Mouse (Mus musculus): Measurements from ENCODE around the gene Klc4. TPM values are rescaled to one million over a fixed set of nuclear protein-coding genes. Genes with fewer than 3 reads are reported as not detected.

Klc4 gene
- total RNA-seq, 1 experiment = 17.8 TPM

DNA sequence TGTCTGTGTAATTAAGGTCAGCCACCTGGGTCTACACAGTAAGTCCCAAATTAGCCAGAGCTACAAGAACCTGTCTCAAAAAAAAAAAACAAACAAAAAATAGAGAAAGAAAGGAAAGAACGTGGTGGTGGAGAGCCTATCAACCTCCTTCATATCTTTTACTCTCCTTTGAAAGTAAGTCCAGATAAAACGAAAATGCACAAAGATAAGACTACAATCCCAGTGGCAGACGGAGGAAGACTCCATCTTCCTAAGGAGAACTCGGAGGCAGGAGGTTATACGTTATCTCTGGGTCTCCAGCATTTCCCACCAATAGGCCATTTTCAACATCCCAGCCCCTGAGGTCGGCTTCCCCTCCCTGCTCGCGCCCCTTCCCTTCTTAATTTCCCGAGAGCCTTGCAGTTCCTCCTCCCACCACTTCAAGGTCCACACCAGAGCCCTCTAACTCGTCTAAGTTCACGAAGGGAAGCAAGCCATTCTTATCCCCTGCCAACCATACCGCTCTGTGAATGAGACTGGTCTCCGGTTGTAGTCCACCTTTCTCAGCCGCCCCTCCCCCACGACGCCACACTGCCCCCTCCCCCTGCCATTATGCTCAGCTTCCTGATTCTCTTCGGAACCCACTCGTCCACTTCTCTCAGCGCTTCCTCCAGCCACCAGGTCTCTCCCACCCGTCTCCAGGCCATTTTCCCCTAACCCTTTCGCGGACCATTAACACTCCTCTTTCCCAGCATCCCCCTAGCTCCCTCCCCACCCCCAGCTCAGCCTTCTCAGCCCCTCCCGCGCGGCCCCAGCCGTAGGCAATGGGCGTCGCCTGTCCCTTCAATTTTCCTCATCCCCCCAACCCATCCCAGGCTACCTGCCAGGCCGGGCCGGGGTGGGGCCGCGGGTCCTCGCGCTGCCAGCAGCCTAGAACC is 34.3 kb upstream of the Klc4 start:
- Histone ChIP-seq H3K9ac (ENCODE audit: insufficient read depth, low read depth, low read length, poor library complexity, severe bottlenecking) (peak overlapping the region; percentile 92), H3K4me1 (ENCODE audit: control insufficient read depth in 2 of 2, insufficient read depth in 2 of 2, low read length in 2 of 2, poor library complexity in 1 of 2) (peaks cover 22 to 45% of the 10 kb centered on the region in 2 experiments), H3K9me3 (ENCODE audit: control insufficient read depth, insufficient read depth, low read depth, low read length) (no peaks in the 10 kb centered on the region), H3K36me3 (ENCODE audit: control insufficient read depth, insufficient read depth, low read length, poor library complexity, severe bottlenecking) (peaks cover 43% of the 10 kb centered on the region), H3K4me3 (ENCODE audit: insufficient read depth in 1 of 2, low read depth in 1 of 2, low read length in 2 of 2, poor library complexity in 1 of 2, severe bottlenecking in 1 of 2) (peak overlapping the region; percentile 95 to 98), H3K27ac (ENCODE audit: insufficient read depth, low read depth, low read length, poor library complexity, severe bottlenecking) (peak overlapping the region; percentile 94)
- TF ChIP-seq ZNF384 (IDR thresholded peaks at IDR 0.05; ENCODE audit: low read depth, low read length) (no peak), CHD2 (IDR thresholded peaks at IDR 0.05; ENCODE audit: low read depth, low read length) (no peak), MAFK (IDR thresholded peaks at IDR 0.05; ENCODE audit: insufficient read depth, low read depth, low read length) (no peak), ZC3H11A (IDR thresholded peaks at IDR 0.05; ENCODE audit: borderline replicate concordance, low read depth, low read length) (no peak), HCFC1 (IDR thresholded peaks at IDR 0.05; ENCODE audit: borderline replicate concordance, insufficient read depth, low read length) (no peak)
- DNase-seq (ENCODE audit: low read depth, low spot score) = peak; percentile 31
- in situ Hi-C loops (cut with MboI; ENCODE audit: low sequenced_read_pairs in 2 of 2, unreplicated experiment in 2 of 2) = no loop called here

GRCm38 (mm10) chr17:46678911-46679310 is 33.1 kb upstream of the Klc4 start:
- Histone ChIP-seq H3K9me3 (ENCODE audit: control insufficient read depth, insufficient read depth, low read depth, low read length) (no peaks in the 10 kb centered on the region), H3K9ac (ENCODE audit: insufficient read depth, low read depth, low read length, poor library complexity, severe bottlenecking) (peak overlapping the region; percentile 15; the same call in 1 of the 2 replicates)
- no peak for DNase-seq (ENCODE audit: low read depth, low spot score)

GRCm38 (mm10) chr17:46678416-46678815 is 32.6 kb upstream of the Klc4 start, which contains the start of gene Mea1:
Gene Mea1 (plus strand): TSS chr17:46678793.
- Histone ChIP-seq H3K9ac (ENCODE audit: insufficient read depth, low read depth, low read length, poor library complexity, severe bottlenecking) (peak within 1 kb of the TSS; percentile 15; the same call in 1 of the 2 replicates), H3K4me3 (ENCODE audit: insufficient read depth in 1 of 2, low read depth in 1 of 2, low read length in 2 of 2, poor library complexity in 1 of 2, severe bottlenecking in 1 of 2) (peak within 1 kb of the TSS; percentile 95 to 98), H3K36me3 (ENCODE audit: control insufficient read depth, insufficient read depth, low read length, poor library complexity, severe bottlenecking) (peaks cover 32% of the 10 kb centered on the region), H3K4me1 (ENCODE audit: control insufficient read depth in 2 of 2, insufficient read depth in 2 of 2, low read length in 2 of 2, poor library complexity in 1 of 2) (peaks cover 17 to 37% of the 10 kb centered on the region in 2 experiments), H3K27ac (ENCODE audit: insufficient read depth, low read depth, low read length, poor library complexity, severe bottlenecking) (no peak within 1 kb of the TSS), H3K9me3 (ENCODE audit: control insufficient read depth, insufficient read depth, low read depth, low read length) (no peaks in the 10 kb centered on the region)
- in situ Hi-C loops (cut with MboI; ENCODE audit: low sequenced_read_pairs in 2 of 2, unreplicated experiment in 2 of 2) = no loop called here
- TF ChIP-seq MAFK (IDR thresholded peaks at IDR 0.05; ENCODE audit: insufficient read depth, low read depth, low read length) (no peak), HCFC1 (IDR thresholded peaks at IDR 0.05; ENCODE audit: borderline replicate concordance, insufficient read depth, low read length) (no peak), ZC3H11A (IDR thresholded peaks at IDR 0.05; ENCODE audit: borderline replicate concordance, low read depth, low read length) (no peak), ZNF384 (IDR thresholded peaks at IDR 0.05; ENCODE audit: low read depth, low read length) (no peak), CHD2 (IDR thresholded peaks at IDR 0.05; ENCODE audit: low read depth, low read length) (no peak)
- no peak for DNase-seq (ENCODE audit: low read depth, low spot score)

More at GRCm38 (mm10) chr17:46678911-46679310, 33.1 kb upstream of the Klc4 start:
- peak overlapping the region; percentile 95 to 98; a peak in 2 of 4 replicates for H3K4me3 ChIP-seq (ENCODE audit: insufficient read depth in 1 of 2, low read depth in 1 of 2, low read length in 2 of 2, poor library complexity in 1 of 2, severe bottlenecking in 1 of 2)
- in situ Hi-C loops (cut with MboI; ENCODE audit: low sequenced_read_pairs in 2 of 2, unreplicated experiment in 2 of 2) = no loop called here
- no peak overlapping the region for H3K27ac ChIP-seq (ENCODE audit: insufficient read depth, low read depth, low read length, poor library complexity, severe bottlenecking)
- H3K36me3 ChIP-seq (ENCODE audit: control insufficient read depth, insufficient read depth, low read length, poor library complexity, severe bottlenecking) = peaks cover 37% of the 10 kb centered on the region
- TF ChIP-seq ZC3H11A (IDR thresholded peaks at IDR 0.05; ENCODE audit: borderline replicate concordance, low read depth, low read length) (no peak), MAFK (IDR thresholded peaks at IDR 0.05; ENCODE audit: insufficient read depth, low read depth, low read length) (no peak), HCFC1 (IDR thresholded peaks at IDR 0.05; ENCODE audit: borderline replicate concordance, insufficient read depth, low read length) (no peak), CHD2 (IDR thresholded peaks at IDR 0.05; ENCODE audit: low read depth, low read length) (no peak), ZNF384 (IDR thresholded peaks at IDR 0.05; ENCODE audit: low read depth, low read length) (no peak)
- peaks cover 22 to 41% of the 10 kb centered on the region in 2 experiments for H3K4me1 ChIP-seq (ENCODE audit: control insufficient read depth in 2 of 2, insufficient read depth in 2 of 2, low read length in 2 of 2, poor library complexity in 1 of 2)

- in situ Hi-C loops (cut with MboI; ENCODE audit: low sequenced_read_pairs in 2 of 2, unreplicated experiment in 2 of 2) = no loop called here
- TF ChIP-seq CHD2 (IDR thresholded peaks at IDR 0.05; ENCODE audit: low read depth, low read length) (no peak), MAFK (IDR thresholded peaks at IDR 0.05; ENCODE audit: insufficient read depth, low read depth, low read length) (peak; percentile 58; the same call in 1 of the 2 replicates), ZC3H11A (IDR thresholded peaks at IDR 0.05; ENCODE audit: borderline replicate concordance, low read depth, low read length) (no peak)
- H3K36me3 ChIP-seq (ENCODE audit: control insufficient read depth, insufficient read depth, low read length, poor library complexity, severe bottlenecking) = peaks cover 43% of the 10 kb centered on the region
- H3K9ac ChIP-seq (ENCODE audit: insufficient read depth, low read depth, low read length, poor library complexity, severe bottlenecking) = peak overlapping the region; percentile 76
- peaks cover 18 to 33% of the 10 kb centered on the region in 2 experiments for H3K4me1 ChIP-seq (ENCODE audit: control insufficient read depth in 2 of 2, insufficient read depth in 2 of 2, low read length in 2 of 2, poor library complexity in 1 of 2)
- DNase-seq (ENCODE audit: low read depth, low spot score) = no peak
- H3K9me3 ChIP-seq (ENCODE audit: control insufficient read depth, insufficient read depth, low read depth, low read length) = no peaks in the 10 kb centered on the region
- H3K4me3 ChIP-seq (ENCODE audit: insufficient read depth in 1 of 2, low read depth in 1 of 2, low read length in 2 of 2, poor library complexity in 1 of 2, severe bottlenecking in 1 of 2) = peak overlapping the region; percentile 73 to 97
- H3K27ac ChIP-seq (ENCODE audit: insufficient read depth, low read depth, low read length, poor library complexity, severe bottlenecking) = peak overlapping the region; percentile 98
Measured at GRCm38 (mm10) chr17:46674530-46675283, 28.9 kb upstream of the Klc4 start.

Measured in ES-E14 (cell line).